Mouse (Mus musculus): ENCODE results near the gene Scand1. TPM values are rescaled to one million over a fixed set of nuclear protein-coding genes. Genes with fewer than 3 reads are reported as not detected.

Gene Scand1
- polyA plus RNA-seq, 1 experiment from 2014 or later = 60.2 TPM

DNA sequence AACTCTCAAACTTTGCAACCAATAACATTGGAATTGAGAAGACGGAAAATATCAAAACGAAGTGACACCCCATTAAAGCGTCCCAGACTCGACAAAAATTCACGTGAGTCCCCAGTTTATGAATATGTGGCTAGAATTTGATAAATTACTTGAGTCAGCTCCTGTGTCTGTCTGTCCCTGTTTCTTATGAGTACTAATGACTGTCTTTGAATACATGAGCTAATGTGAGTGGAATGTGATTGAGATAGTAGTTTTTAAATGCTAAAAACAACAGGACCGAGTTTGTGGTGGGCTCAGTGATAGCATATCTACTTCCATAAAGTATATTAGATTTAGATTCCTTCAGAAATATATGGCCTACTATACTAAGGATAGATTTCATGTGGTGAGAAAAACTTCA, 40.0 kb downstream of the Scand1 start:
- no peaks in the 10 kb centered on the region for H3K27me3 ChIP-seq (replicated peaks; ENCODE audit: low read depth, poor library complexity, severe bottlenecking)
- no peak overlapping the region for H3K27ac ChIP-seq (replicated peaks)
- H3K36me3 ChIP-seq (replicated peaks) = peaks cover 78% of the 10 kb centered on the region
- H3K9me3 ChIP-seq = no peaks in the 10 kb centered on the region
- no peak overlapping the region for H3K4me3 ChIP-seq
- WGBS = 95% methylated on average over 6 of the region's 6 CpGs
- H3K4me1 ChIP-seq = no peaks in the 10 kb centered on the region
- DNase-seq (ENCODE audit: low spot score) = no peak

DNA sequence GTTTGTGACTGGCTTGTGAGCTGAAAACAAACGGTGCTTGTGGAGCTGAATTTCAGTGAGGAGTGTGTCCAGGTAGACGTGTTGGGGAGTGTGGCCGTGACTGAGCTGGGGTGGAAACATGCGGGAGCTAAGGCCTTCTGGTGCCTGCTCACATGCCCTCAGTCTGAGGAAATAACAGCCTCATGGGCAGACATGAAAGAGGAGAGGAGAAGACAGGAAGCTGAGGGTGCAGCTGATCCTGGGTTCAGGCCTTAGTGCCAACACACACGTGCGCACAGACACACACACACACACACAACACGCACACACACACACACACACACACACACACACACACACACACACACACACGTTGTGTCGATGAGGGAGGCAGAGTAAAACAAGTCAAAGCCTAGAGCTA, 44.9 kb downstream of the Scand1 start:
- no peaks in the 10 kb centered on the region for H3K9me3 ChIP-seq
- H3K4me3 ChIP-seq = no peak overlapping the region
- no peaks in the 10 kb centered on the region for H3K27me3 ChIP-seq (replicated peaks; ENCODE audit: low read depth, poor library complexity, severe bottlenecking)
- no peaks in the 10 kb centered on the region for H3K4me1 ChIP-seq
- H3K27ac ChIP-seq (replicated peaks) = no peak overlapping the region
- no peak for DNase-seq (ENCODE audit: low spot score)
- peaks cover 80% of the 10 kb centered on the region for H3K36me3 ChIP-seq (replicated peaks)
- WGBS = 96% methylated on average over 9 of the region's 9 CpGs

DNA sequence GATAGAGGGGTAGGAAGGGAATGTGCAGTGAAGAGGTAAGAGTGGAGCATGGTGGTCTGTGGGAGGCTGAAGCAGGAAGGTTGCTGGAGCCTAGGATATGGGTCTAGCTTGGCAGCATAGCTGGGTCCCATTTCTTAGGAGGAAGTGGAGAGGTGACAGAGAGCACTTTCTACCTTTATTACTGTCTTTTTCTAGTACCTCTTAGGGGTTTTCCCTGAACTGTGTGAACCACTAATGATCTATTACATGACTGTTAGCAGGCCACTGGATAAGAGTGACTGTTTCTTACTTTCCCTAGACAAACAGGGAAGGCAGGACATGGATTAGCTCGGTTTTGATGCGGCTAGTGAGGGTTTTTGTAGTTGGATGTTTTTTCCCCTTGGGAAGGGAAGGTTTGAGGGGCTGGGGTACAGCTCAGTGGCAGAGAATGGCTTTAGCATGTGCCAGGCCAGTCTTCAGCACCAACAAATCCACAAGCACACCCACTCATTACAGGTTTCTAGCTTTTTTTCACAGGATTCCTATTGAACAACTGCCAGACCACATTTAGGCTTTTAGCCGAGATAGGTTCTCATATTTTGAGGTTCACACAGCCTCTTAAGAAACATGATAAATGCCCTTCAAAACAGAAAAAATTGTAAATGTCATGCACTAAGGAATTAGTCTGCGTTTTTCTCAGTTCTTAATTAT, 49.2 kb downstream of the Scand1 start:
- no peak for DNase-seq (ENCODE audit: low spot score)
- Histone ChIP-seq H3K27me3 (replicated peaks; ENCODE audit: low read depth, poor library complexity, severe bottlenecking) (no peaks in the 10 kb centered on the region), H3K36me3 (replicated peaks) (peaks cover 86% of the 10 kb centered on the region), H3K4me3 (no peak overlapping the region), H3K9me3 (no peaks in the 10 kb centered on the region), H3K27ac (replicated peaks) (no peak overlapping the region), H3K4me1 (no peaks in the 10 kb centered on the region)
- WGBS = 90% methylated on average over 4 of the region's 4 CpGs

Small RNA genes within 50 kb of the gene (microRNA-seq; reads per million reads assigned to microRNA genes)
- gene Gm22759 = not detected

Other genes starting within 250 kb of the Scand1 start
- gene Spag4, start 247.5 kb downstream of the Scand1 start, polyA plus RNA-seq (2016; fragmentation: Nextera tagmentation; extraction: Ambion mirVana) = 5.9 and 6.0 TPM in 2 replicates
- 75.6 and 79.6 TPM in 2 replicates for gene Cpne1, start 200.7 kb downstream of the Scand1 start, polyA plus RNA-seq (2016; fragmentation: Nextera tagmentation; extraction: Ambion mirVana)
- gene Rbm12, start 200.7 kb downstream of the Scand1 start, polyA plus RNA-seq (2016; fragmentation: Nextera tagmentation; extraction: Ambion mirVana) = 50.8 and 52.6 TPM in 2 replicates
- gene Gm28036, start 185.6 kb downstream of the Scand1 start, polyA plus RNA-seq (2016; fragmentation: Nextera tagmentation; extraction: Ambion mirVana) = 23.3 and 35.7 TPM in 2 replicates
- 396 and 400 TPM in 2 replicates for gene Romo1, start 168.7 kb downstream of the Scand1 start, polyA plus RNA-seq (2016; fragmentation: Nextera tagmentation; extraction: Ambion mirVana)
- 37.7 and 42.1 TPM in 2 replicates for gene Nfs1, start 168.5 kb downstream of the Scand1 start, polyA plus RNA-seq (2016; fragmentation: Nextera tagmentation; extraction: Ambion mirVana)
- 557 and 577 TPM in 2 replicates for gene Rbm39, start 132.5 kb downstream of the Scand1 start, polyA plus RNA-seq (2016; fragmentation: Nextera tagmentation; extraction: Ambion mirVana)
- gene Phf20, start 116.2 kb downstream of the Scand1 start, polyA plus RNA-seq (2016; fragmentation: Nextera tagmentation; extraction: Ambion mirVana) = 70.3 and 74.5 TPM in 2 replicates
- gene Cnbd2, start 405 bp downstream of the Scand1 start, polyA plus RNA-seq (2016; fragmentation: Nextera tagmentation; extraction: Ambion mirVana) = 2.8 and 3.3 TPM in 2 replicates
- gene Epb41l1, start 108.2 kb upstream of the Scand1 start, polyA plus RNA-seq (2016; fragmentation: Nextera tagmentation; extraction: Ambion mirVana) = 1.2 and 1.6 TPM in 2 replicates
- gene Aar2, start 234.9 kb upstream of the Scand1 start, polyA plus RNA-seq (2016; fragmentation: Nextera tagmentation; extraction: Ambion mirVana) = 50.7 and 53.9 TPM in 2 replicates